Mouse (Mus musculus) erythroblast, embryonic 14.5 days (primary cell): ENCODE measurements around the gene Letm1. TPM values are rescaled to one million over a fixed set of nuclear protein-coding genes. Genes with fewer than 3 reads are reported as not detected.
A peak's percentile ranks its signal among the peaks of the same experiment; 100 is the strongest.

ENCODE experiments used
- H3K27me3 ChIP-seq: 2 replicates; pipeline ENCODE4 v1.6.1; 2012; ENCODE audit warnings: inconsistent platforms; ENCODE audit not compliant: control insufficient read depth
- H3K36me3 ChIP-seq: 2 replicates; pipeline ENCODE4 v1.6.1; 2012; ENCODE audit warnings: mild to moderate bottlenecking, inconsistent platforms; ENCODE audit not compliant: control insufficient read depth
- H3K4me1 ChIP-seq: 2 replicates; pipeline ENCODE4 v1.6.1; 2012; ENCODE audit warnings: inconsistent platforms; ENCODE audit not compliant: control insufficient read depth
- H3K4me3 ChIP-seq: replicated peaks from 2 replicates; pipeline ENCODE3; 2012; ENCODE audit warnings: moderate library complexity, mild to moderate bottlenecking, inconsistent platforms
- H3K9me3 ChIP-seq: 2 replicates; pipeline ENCODE4 v1.6.1; 2012; ENCODE audit warnings: low read length, inconsistent platforms, mixed read lengths; ENCODE audit not compliant: control insufficient read depth
- GATA1 ChIP-seq: IDR thresholded peaks from 2 replicates; pipeline ENCODE4 v1.6.1; 2012; ENCODE audit warnings: low read length, inconsistent platforms, mixed read lengths
- TAL1 ChIP-seq: IDR thresholded peaks from 3 replicates; pipeline ENCODE4 v1.6.1; 2012; ENCODE audit warnings: low read length, inconsistent platforms, mixed read lengths
- polyA plus RNA-seq: library from polyadenylated mRNA; stranded (reverse); fragments of >175 nt; gene quantifications from 2 replicates; pipeline ENCODE4 v1.2.3, GENCODE M21; 2012

The Letm1 gene
- polyA plus RNA-seq, 1 experiment, result 2.8 TPM

DNA sequence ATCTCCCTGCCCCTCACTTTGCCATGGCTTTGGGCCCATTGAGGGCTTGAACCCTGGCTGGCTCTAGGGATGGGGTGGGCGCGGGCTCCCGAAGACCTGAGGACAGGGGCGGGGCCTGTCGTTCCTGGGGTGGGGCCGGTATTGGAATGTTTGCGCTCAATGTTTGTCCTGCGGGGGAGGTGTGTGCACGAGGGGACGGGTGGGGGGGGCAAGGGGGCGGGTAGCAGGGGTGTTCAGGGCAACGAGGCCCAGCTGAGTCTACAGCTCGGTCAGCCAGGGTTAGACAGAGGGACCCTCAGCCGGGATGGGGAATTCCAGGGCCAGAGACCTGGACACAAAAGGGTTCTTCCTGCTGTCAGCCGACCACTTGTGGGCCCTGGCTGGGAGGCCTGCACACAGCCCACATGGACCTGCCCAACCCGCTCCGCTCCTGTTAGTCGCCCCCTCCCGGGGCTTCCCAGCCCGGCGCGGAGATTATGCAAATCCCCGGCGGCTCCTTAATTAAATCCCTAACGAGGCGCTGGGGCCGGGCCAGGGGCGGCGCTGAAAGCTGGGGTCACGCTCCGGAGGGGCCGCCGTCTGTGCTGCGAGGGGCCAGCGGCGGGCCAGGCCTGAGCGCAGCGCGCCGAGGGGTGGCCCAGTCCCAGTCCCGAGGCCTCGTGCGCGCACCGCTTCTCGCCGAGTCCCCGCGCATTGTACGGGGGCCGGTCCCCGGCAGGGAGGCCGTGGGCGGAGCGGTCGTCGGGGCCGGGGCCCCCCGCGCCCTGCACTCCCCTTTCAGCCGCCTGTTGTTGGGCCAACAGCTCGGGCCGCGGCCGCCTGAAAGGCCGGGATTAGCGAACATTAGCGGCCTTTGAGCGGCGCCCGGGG lies 87.5 kb downstream of the Letm1 start:
- no peak for TF ChIP-seq TAL1
- no peak for TF ChIP-seq GATA1
- Histone ChIP-seq H3K27me3 (peaks cover 55% of the 10 kb centered on the region), H3K36me3 (no peaks in the 10 kb centered on the region), H3K9me3 (no peaks in the 10 kb centered on the region), H3K4me3 (peak overlapping the region; percentile 6), H3K4me1 (no peaks in the 10 kb centered on the region; the same call in none of the 2 replicates)

DNA sequence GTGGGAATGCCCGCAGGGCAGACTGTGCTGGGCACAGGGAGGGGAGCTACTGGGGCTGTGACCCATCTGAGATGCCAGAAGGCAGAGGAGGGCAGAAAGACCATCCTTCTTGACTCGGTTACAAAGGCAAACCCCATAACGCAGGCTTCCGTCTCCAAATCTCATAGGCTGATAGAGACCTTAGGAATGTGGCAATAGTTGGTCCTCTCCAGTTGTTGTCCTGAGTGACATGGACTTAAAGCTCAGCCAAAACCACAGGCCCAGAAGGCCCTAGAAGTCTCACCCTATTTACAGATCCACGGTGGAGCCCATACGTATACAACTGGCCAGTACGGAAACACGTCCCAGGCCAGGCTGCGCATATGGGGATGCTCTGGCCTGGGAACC lies 88.2 kb downstream of the Letm1 start:
- Histone ChIP-seq H3K36me3 (no peaks in the 10 kb centered on the region), H3K27me3 (peaks cover 55% of the 10 kb centered on the region), H3K4me1 (no peaks in the 10 kb centered on the region; the same call in none of the 2 replicates), H3K9me3 (no peaks in the 10 kb centered on the region), H3K4me3 (no peak overlapping the region)
- TF ChIP-seq GATA1 (no peak), TAL1 (no peak)

DNA sequence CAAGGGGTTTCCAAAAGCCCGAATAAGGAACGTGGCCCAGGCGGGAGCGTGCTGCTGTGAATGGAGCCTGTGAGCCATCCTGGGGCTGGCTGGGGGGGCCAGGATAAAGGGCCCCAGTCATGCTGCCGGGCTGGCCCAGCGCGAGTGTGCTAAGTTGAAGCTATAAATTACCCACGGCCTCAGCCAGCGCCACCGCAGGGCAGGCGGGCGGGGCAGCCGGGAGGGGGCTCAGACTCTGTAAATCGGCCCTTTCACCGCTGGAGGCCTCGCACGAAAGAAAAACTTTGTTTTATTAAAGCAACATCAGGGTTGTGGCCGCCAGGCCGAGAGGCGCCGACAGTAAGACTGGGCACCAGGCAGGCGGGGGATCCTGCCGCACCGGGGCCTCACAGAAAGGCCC lies 90.2 kb downstream of the Letm1 start:
- no peak overlapping the region for H3K4me3 ChIP-seq
- H3K27me3 ChIP-seq, result peaks cover 55% of the 10 kb centered on the region
- H3K36me3 ChIP-seq, result no peaks in the 10 kb centered on the region
- H3K9me3 ChIP-seq, result no peaks in the 10 kb centered on the region
- H3K4me1 ChIP-seq, result no peaks in the 10 kb centered on the region; the same call in none of the 2 replicates
- TF ChIP-seq TAL1, result no peak
- no peak for TF ChIP-seq GATA1

DNA sequence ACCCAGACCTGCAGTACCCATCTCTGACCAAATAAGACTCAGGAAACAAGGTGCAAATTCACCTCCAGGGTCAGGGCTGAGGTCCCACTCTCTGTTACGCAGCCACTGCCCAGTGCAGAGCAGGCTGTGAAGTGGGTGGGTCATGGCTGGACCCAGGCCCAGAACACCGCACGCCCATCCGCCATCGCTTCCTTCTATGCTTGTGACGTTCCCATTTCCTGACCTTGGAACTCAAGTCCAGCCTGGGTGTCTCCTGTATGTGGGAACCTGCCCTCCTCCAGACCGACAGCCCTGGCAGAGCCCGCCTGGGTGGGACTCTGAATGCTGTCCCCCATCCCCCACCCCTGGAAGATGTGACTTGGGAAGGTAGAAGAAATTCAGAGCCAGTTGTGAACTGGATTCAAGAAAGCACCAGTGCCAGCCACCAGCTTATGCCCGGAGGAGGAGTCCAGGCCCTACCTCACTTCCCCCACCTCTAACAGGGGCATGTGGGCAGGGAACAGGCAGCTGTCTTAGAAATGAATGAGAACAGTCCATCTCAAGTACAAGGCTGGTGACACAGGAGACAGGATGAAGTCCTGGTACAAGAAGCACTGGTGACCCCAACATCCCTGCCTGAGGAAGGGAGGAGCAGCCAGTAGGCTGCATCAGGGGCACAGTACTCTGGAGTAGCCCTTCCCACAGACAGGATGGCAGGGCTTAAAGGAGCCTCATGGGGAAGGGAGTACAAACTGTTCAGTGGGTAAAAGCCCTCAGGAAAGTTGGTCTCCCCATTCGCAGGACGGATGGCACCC lies 92.6 kb downstream of the Letm1 start:
- H3K4me1 ChIP-seq, result no peaks in the 10 kb centered on the region; the same call in none of the 2 replicates
- no peak for TF ChIP-seq TAL1
- TF ChIP-seq GATA1, result no peak
- H3K27me3 ChIP-seq, result peaks cover 32% of the 10 kb centered on the region

More for the DNA sequence above, 92.6 kb downstream of the Letm1 start:
- Histone ChIP-seq H3K4me3 (no peak overlapping the region), H3K9me3 (no peaks in the 10 kb centered on the region), H3K36me3 (no peaks in the 10 kb centered on the region)

Other genes with a start within 250 kb of the Letm1 start
- 5.3 and 5.7 TPM in 2 replicates for gene Fam53a, start 153.2 kb downstream of the Letm1 start, polyA plus RNA-seq
- not detected in 2 replicates for gene Gm9903, start 152.9 kb downstream of the Letm1 start, polyA plus RNA-seq
- 70.9 and 94.3 TPM in 2 replicates for gene Slbp, start 130.2 kb downstream of the Letm1 start, polyA plus RNA-seq
- gene Tacc3, start 124.7 kb downstream of the Letm1 start, polyA plus RNA-seq, result 9.4 and 11.6 TPM in 2 replicates
- gene Tmem129, start 124.4 kb downstream of the Letm1 start, polyA plus RNA-seq, result 1.2 and 2.2 TPM in 2 replicates
- 0.03 TPM in 1 of 2 replicates, not detected in the other for gene Fgfr3, start 61.1 kb downstream of the Letm1 start, polyA plus RNA-seq
- gene Nsd2, start 37.9 kb upstream of the Letm1 start, polyA plus RNA-seq, result 1.5 and 2.2 TPM in 2 replicates
- gene Nelfa, start 153.6 kb upstream of the Letm1 start, polyA plus RNA-seq, result 3.2 and 4.0 TPM in 2 replicates
- gene Gm1673, start 200.6 kb upstream of the Letm1 start, polyA plus RNA-seq, result 0.15 TPM in 1 of 2 replicates, not detected in the other
- gene Nat8l, start 213.2 kb upstream of the Letm1 start, polyA plus RNA-seq, result 0.01 TPM in 1 of 2 replicates, not detected in the other